Mouse (Mus musculus): Measurements from ENCODE around the gene Dlg1. TPM values are rescaled to one million over a fixed set of nuclear protein-coding genes. Genes with fewer than 3 reads are reported as not detected.

The Dlg1 gene
- polyA plus RNA-seq, 1 experiment from 2014 or later, result 33.9 TPM

DNA sequence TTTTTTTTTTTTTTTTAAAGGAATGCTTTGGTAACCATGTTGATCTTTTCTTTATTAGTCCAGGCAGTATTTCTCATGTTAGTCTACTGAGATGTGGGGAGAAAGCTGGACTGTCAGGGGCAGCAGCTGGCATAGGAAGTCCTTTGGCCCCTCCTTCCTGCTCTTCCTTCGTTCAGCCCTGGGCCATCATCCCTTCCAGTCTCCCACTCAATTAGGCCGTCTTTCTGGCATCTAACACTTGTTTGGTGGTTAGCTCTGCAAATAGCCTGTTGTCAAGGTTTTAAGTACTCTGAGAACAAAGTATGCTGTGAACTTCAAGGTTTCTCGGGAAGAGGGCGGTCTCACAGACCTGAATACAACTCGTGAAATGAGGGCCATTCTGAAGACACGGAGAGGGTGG lies 12.5 kb upstream of the Dlg1 start:
- no peak for DNase-seq (ENCODE audit: low spot score)
- Histone ChIP-seq H3K4me3 (ENCODE audit: low read depth, low read length) (no peak overlapping the region), H3K36me3 (ENCODE audit: control insufficient read depth, insufficient read depth, low read length) (no peaks in the 10 kb centered on the region), H3K9ac (ENCODE audit: low read depth, low read length) (no peak overlapping the region), H3K27ac (replicated peaks; ENCODE audit: low read depth, low read length) (no peak overlapping the region), H3K4me2 (ENCODE audit: low read depth, low read length) (no peak overlapping the region), H3K9me3 (ENCODE audit: control insufficient read depth, low read length) (no peaks in the 10 kb centered on the region), H3K4me1 (ENCODE audit: control insufficient read depth, insufficient read depth, low read length) (no peaks in the 10 kb centered on the region), H3K27me3 (replicated peaks; ENCODE audit: control insufficient read depth, insufficient read depth, low read length) (no peaks in the 10 kb centered on the region)
- 34% methylated on average over 6 of the region's 6 CpGs for WGBS
- no peak for ATAC-seq (ENCODE audit: low read depth)

DNA sequence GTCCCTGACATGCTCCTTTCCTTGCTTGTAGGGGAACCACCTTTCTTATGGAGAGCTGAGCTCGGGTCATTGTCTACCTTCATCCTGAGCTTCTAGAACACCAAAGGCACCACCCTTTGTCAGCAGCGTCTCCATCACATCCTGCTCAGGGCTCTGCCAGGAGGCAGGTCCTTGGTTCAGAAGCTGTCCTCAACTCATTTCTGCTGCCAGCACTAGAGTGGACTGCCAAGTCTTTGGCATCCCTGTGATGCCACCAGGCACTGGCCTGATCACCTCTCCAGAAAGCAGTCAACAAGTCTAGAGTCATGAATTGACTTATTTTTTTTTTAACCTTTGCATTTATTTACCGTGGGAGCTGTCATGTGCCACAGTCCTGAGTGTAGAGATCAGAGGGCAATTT lies 11.7 kb upstream of the Dlg1 start:
- ATAC-seq (ENCODE audit: low read depth), result no peak
- Histone ChIP-seq H3K4me2 (ENCODE audit: low read depth, low read length) (no peak overlapping the region), H3K9me3 (ENCODE audit: control insufficient read depth, low read length) (no peaks in the 10 kb centered on the region), H3K9ac (ENCODE audit: low read depth, low read length) (no peak overlapping the region), H3K36me3 (ENCODE audit: control insufficient read depth, insufficient read depth, low read length) (no peaks in the 10 kb centered on the region), H3K4me1 (ENCODE audit: control insufficient read depth, insufficient read depth, low read length) (no peaks in the 10 kb centered on the region), H3K27me3 (replicated peaks; ENCODE audit: control insufficient read depth, insufficient read depth, low read length) (no peaks in the 10 kb centered on the region), H3K27ac (replicated peaks; ENCODE audit: low read depth, low read length) (no peak overlapping the region), H3K4me3 (ENCODE audit: low read depth, low read length) (no peak overlapping the region)
- no peak for DNase-seq (ENCODE audit: low spot score)
- WGBS, result 79% methylated on average over 3 of the region's 3 CpGs

DNA sequence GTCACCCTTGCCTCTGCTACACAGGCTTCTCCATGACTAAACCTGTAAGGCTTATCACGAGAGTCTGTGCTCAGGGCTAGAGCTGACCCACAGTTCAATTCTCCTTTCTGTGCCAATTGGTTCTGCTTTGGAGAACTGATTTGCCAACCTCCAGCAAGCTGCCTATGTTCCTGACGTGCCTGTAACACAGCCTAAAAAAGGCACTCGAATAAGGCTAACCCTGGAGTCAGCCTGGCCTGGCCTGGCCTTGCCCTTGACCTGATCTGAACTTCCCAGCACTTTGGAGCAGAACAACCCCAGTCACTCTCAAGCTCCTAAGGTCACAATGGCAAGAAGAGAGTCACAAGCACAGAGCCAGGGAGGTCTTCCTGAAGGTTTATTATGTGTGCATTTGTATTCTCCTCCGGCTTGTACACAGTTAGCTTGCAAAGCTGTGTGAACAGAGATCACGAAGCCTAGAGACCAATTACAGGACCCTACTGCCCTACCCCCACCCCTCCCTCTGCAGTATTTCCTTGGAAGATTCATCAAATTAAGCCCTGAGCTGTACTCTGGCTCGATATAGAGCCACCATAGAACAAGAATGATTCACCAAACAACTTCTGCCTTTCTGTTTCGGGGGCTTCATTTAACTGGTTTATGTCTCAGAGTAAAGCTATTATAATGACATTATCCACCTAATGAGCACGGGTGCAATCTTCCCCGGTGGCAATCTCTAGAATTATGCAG lies 11.0 kb upstream of the Dlg1 start:
- no peak for ATAC-seq (ENCODE audit: low read depth)

DNA sequence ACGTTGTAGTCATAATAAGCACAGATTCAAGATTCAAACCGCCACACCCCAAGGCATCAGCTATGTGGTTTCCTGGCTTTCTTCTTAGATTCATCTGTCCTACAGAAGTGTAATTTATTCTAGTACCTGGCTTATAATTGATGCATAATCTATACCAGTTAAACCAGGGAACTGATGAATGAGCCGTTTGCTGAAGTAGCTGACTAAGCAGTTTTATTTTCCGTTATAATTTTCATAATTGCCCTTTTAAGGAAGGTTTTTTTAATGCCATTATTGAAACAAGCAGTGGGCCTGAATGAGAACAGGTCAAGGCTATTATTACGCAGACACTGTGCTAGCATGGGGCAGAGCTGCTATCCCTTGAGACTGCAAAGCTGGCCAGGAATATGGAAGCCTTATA lies 9.6 kb upstream of the Dlg1 start:
- no peak overlapping the region for H3K27ac ChIP-seq (replicated peaks; ENCODE audit: low read depth, low read length)
- 67% methylated on average over 5 of the region's 5 CpGs for WGBS
- DNase-seq (ENCODE audit: low spot score) (no peak), ATAC-seq (ENCODE audit: low read depth) (no peak)
- no peak overlapping the region for H3K4me3 ChIP-seq (ENCODE audit: low read depth, low read length)
- H3K4me2 ChIP-seq (ENCODE audit: low read depth, low read length), result no peak overlapping the region
- no peaks in the 10 kb centered on the region for H3K9me3 ChIP-seq (ENCODE audit: control insufficient read depth, low read length)
- H3K27me3 ChIP-seq (replicated peaks; ENCODE audit: control insufficient read depth, insufficient read depth, low read length), result no peaks in the 10 kb centered on the region
- no peaks in the 10 kb centered on the region for H3K4me1 ChIP-seq (ENCODE audit: control insufficient read depth, insufficient read depth, low read length)
- H3K9ac ChIP-seq (ENCODE audit: low read depth, low read length), result no peak overlapping the region
- no peaks in the 10 kb centered on the region for H3K36me3 ChIP-seq (ENCODE audit: control insufficient read depth, insufficient read depth, low read length)

More for the DNA sequence above, 11.0 kb upstream of the Dlg1 start:
- 58% methylated on average over 9 of the region's 9 CpGs for WGBS
- H3K27ac ChIP-seq (replicated peaks; ENCODE audit: low read depth, low read length), result no peak overlapping the region
- no peaks in the 10 kb centered on the region for H3K9me3 ChIP-seq (ENCODE audit: control insufficient read depth, low read length)
- no peaks in the 10 kb centered on the region for H3K36me3 ChIP-seq (ENCODE audit: control insufficient read depth, insufficient read depth, low read length)
- H3K4me1 ChIP-seq (ENCODE audit: control insufficient read depth, insufficient read depth, low read length), result no peaks in the 10 kb centered on the region
- no peak overlapping the region for H3K4me2 ChIP-seq (ENCODE audit: low read depth, low read length)
- H3K9ac ChIP-seq (ENCODE audit: low read depth, low read length), result no peak overlapping the region
- H3K27me3 ChIP-seq (replicated peaks; ENCODE audit: control insufficient read depth, insufficient read depth, low read length), result no peaks in the 10 kb centered on the region
- no peak overlapping the region for H3K4me3 ChIP-seq (ENCODE audit: low read depth, low read length)
- DNase-seq (ENCODE audit: low spot score), result no peak

DNA sequence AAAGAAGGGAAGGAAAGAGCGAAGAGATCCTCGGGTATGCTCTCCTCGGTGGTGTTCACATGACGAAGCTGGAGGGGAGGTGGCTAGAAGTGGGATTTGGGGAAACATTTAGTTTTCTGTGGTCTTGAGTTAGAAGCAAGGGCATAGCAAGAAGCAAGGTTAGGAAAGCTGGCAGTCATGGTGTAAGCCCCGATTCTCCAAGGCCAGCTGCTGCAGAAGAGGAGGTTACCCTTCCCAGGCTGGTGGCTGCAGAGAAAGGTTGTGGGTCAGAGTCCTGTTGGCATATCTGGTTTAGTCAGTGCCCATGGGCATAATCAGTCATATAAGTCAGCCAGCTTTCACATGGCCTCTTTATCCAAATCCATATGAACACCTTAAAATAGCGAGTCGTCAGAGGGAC lies 9.2 kb upstream of the Dlg1 start:
- Histone ChIP-seq H3K9ac (ENCODE audit: low read depth, low read length) (no peak overlapping the region), H3K4me1 (ENCODE audit: control insufficient read depth, insufficient read depth, low read length) (no peaks in the 10 kb centered on the region), H3K36me3 (ENCODE audit: control insufficient read depth, insufficient read depth, low read length) (no peaks in the 10 kb centered on the region), H3K4me3 (ENCODE audit: low read depth, low read length) (no peak overlapping the region), H3K27me3 (replicated peaks; ENCODE audit: control insufficient read depth, insufficient read depth, low read length) (no peaks in the 10 kb centered on the region), H3K4me2 (ENCODE audit: low read depth, low read length) (no peak overlapping the region), H3K9me3 (ENCODE audit: control insufficient read depth, low read length) (no peaks in the 10 kb centered on the region), H3K27ac (replicated peaks; ENCODE audit: low read depth, low read length) (no peak overlapping the region)
- ATAC-seq (ENCODE audit: low read depth), result no peak
- WGBS, result 76% methylated on average over 7 of the region's 7 CpGs
- no peak for DNase-seq (ENCODE audit: low spot score)

DNA sequence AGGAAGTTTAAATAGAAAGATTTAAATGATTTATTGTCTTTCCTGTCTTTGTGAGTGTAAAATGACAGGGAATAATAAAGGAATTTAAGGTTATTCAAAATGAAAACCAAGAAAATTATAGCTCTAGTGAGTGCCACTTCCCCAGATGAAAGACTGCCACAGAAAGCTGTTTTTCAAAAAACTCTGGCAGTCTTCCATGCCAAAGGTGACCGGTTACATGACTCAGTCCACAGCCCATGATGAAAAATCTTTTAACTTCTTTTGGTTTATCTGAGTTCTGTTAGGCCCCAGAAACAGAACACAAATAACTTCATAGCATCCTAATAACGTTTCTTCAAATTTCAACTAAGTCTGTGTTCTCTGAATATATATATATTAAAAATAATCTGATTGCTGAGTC lies 7.7 kb upstream of the Dlg1 start:
- no peak overlapping the region for H3K9ac ChIP-seq (ENCODE audit: low read depth, low read length)
- no peak overlapping the region for H3K4me3 ChIP-seq (ENCODE audit: low read depth, low read length)
- H3K27me3 ChIP-seq (replicated peaks; ENCODE audit: control insufficient read depth, insufficient read depth, low read length), result no peaks in the 10 kb centered on the region
- DNase-seq (ENCODE audit: low spot score) (no peak), ATAC-seq (ENCODE audit: low read depth) (no peak)
- 63% methylated on average over 2 of the region's 2 CpGs for WGBS
- H3K4me2 ChIP-seq (ENCODE audit: low read depth, low read length), result no peak overlapping the region
- H3K27ac ChIP-seq (replicated peaks; ENCODE audit: low read depth, low read length), result no peak overlapping the region
- H3K4me1 ChIP-seq (ENCODE audit: control insufficient read depth, insufficient read depth, low read length), result no peaks in the 10 kb centered on the region
- no peaks in the 10 kb centered on the region for H3K9me3 ChIP-seq (ENCODE audit: control insufficient read depth, low read length)
- H3K36me3 ChIP-seq (ENCODE audit: control insufficient read depth, insufficient read depth, low read length), result no peaks in the 10 kb centered on the region

DNA sequence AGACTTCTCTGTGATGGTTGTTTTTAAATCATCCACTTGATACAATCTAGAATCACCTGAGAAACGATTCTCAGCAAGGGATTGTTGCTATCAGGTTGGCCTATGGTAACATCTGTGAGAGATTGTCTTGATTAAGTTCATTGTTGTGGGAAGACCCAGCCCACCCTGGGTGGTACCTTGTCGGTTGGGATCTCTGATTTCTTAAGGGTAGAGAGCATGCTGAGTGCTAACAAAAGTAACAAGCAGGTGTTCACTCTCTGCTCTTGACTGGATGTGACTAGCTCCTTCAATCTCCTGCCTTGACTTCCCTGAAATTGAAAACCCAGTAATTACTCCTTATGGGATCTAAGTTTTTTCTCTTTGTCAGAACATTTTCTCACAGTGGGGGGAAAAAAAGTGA lies 5.7 kb upstream of the Dlg1 start:
- Histone ChIP-seq H3K9ac (ENCODE audit: low read depth, low read length) (no peak overlapping the region), H3K4me1 (ENCODE audit: control insufficient read depth, insufficient read depth, low read length) (no peaks in the 10 kb centered on the region; the same call in 1 of the 2 replicates)
- ATAC-seq (ENCODE audit: low read depth), result no peak

DNA sequence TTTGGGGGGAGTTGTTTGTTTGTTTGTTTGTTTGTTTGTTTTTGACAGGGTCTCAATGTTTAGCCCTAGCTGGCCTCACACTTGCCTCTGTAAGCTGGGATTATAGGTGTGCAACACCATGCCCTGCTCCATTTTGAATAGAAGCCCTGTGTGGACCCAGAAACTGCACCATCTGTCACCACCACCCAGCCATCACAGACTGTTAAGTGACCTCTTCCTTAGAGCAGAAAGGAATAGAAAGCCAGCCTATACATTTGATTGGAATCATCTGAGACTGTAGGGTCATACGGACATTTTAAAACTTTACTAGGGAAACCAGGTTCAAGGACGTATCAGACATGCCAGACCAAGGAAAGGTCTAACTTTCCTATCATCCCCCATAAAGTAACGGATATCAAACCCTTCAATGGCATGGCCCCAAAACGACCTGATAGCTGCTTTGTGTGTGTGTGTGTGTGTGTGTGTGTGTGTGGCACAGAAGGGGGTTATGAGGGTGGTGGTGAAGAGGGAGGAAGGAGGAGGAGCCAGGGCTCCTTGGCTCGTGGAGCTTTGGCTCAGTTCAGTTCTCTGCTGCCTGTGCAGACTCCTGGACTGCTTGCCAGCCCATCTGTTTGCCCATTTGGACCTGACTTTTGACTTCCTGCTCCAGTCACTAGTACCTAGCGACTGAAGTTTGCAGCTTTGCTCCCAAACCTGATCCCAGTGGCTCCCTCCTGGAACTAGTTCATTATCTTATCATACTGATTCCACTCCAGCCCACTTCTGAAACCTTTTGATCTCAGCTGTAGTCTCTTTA lies 4.5 kb upstream of the Dlg1 start:
- Histone ChIP-seq H3K4me1 (ENCODE audit: control insufficient read depth, insufficient read depth, low read length) (no peaks in the 10 kb centered on the region; the same call in 1 of the 2 replicates), H3K4me2 (ENCODE audit: low read depth, low read length) (no peak overlapping the region), H3K9ac (ENCODE audit: low read depth, low read length) (no peak overlapping the region), H3K9me3 (ENCODE audit: control insufficient read depth, low read length) (no peaks in the 10 kb centered on the region), H3K27me3 (replicated peaks; ENCODE audit: control insufficient read depth, insufficient read depth, low read length) (no peaks in the 10 kb centered on the region), H3K27ac (replicated peaks; ENCODE audit: low read depth, low read length) (no peak overlapping the region), H3K36me3 (ENCODE audit: control insufficient read depth, insufficient read depth, low read length) (no peaks in the 10 kb centered on the region), H3K4me3 (ENCODE audit: low read depth, low read length) (no peak overlapping the region)
- ATAC-seq (ENCODE audit: low read depth) (no peak), DNase-seq (ENCODE audit: low spot score) (no peak)
- WGBS, result 56% methylated on average over 6 of the region's 6 CpGs

More for the DNA sequence above, 5.7 kb upstream of the Dlg1 start:
- H3K9me3 ChIP-seq (ENCODE audit: control insufficient read depth, low read length), result no peaks in the 10 kb centered on the region
- no peak overlapping the region for H3K4me3 ChIP-seq (ENCODE audit: low read depth, low read length)
- no peak overlapping the region for H3K4me2 ChIP-seq (ENCODE audit: low read depth, low read length)
- no peak overlapping the region for H3K27ac ChIP-seq (replicated peaks; ENCODE audit: low read depth, low read length)
- no peak for DNase-seq (ENCODE audit: low spot score)
- no peaks in the 10 kb centered on the region for H3K36me3 ChIP-seq (ENCODE audit: control insufficient read depth, insufficient read depth, low read length)
- H3K27me3 ChIP-seq (replicated peaks; ENCODE audit: control insufficient read depth, insufficient read depth, low read length), result no peaks in the 10 kb centered on the region
- 21% methylated on average over 2 of the region's 2 CpGs for WGBS

All from embryonic facial prominence, embryonic 14.5 days (tissue).